Mouse (Mus musculus) splenic B cell, adult 2 months (primary cell): ENCODE data around the gene Sorbs2.

ENCODE experiments used
- DNase-seq: peaks from one replicate; pipeline ENCODE4 v3.0.0-alpha.2; 2011; ENCODE audit warnings: low read depth, low spot score
- H3K27me3 ChIP-seq: 2 replicates; pipeline ENCODE4 v1.6.1; 2012; ENCODE audit warnings: mild to moderate bottlenecking, low read length, moderate library complexity, mixed read lengths; ENCODE audit not compliant: control insufficient read depth, poor library complexity, insufficient read depth, severe bottlenecking
- H3K36me3 ChIP-seq: 2 replicates; pipeline ENCODE4 v1.6.1; 2012; ENCODE audit warnings: mild to moderate bottlenecking, low read length, moderate library complexity, mixed read lengths; ENCODE audit not compliant: control insufficient read depth, poor library complexity, insufficient read depth, severe bottlenecking

Gene Sorbs2

DNA sequence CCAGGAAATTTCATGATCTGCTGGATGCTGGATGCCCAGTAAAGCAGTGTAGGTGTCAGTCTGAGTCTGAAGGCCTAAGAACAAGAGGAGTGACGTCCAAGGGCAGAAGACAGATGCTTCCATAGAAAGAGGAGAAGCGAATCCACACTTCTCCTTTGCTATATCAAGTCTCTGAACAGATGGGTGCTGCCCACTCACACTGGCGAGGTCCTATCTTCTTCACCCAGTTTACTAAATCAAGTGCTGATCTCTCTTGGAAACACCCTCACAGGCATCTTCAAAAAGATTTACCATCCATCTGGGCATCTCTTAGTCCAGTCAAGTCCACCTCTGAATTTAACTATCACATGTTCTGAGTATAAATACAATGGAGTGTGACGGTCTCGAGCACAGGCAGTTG is 86.1 kb downstream of the Sorbs2 start:
- no peaks in the 10 kb centered on the region for H3K27me3 ChIP-seq
- DNase-seq, result no peak
- no peaks in the 10 kb centered on the region for H3K36me3 ChIP-seq

DNA sequence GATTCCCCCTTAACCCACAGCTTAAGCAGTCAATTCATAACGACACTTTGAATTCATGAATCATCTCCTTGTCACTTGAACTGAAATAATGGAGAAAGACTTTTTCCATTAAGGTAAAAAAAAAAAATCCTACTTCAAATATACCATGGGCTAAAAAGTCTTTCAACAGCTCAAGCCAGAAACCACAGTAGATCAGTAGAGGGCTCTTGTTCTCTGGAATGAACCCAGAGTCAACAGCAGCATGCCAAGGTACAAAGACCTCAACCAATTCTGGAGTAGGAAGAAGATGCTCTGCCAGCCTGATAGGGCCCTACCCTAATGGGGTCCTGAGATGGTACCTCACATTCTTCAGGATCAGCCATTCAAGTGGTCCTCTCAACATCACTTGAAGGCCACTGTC is 88.4 kb downstream of the Sorbs2 start:
- Histone ChIP-seq H3K36me3 (no peaks in the 10 kb centered on the region), H3K27me3 (no peaks in the 10 kb centered on the region)
- DNase-seq, result no peak

GRCm38 (mm10) chr8:45596591-45596990 is 89.0 kb downstream of the Sorbs2 start:
- DNase-seq, result no peak
- H3K27me3 ChIP-seq, result no peaks in the 10 kb centered on the region
- H3K36me3 ChIP-seq, result no peaks in the 10 kb centered on the region

DNA sequence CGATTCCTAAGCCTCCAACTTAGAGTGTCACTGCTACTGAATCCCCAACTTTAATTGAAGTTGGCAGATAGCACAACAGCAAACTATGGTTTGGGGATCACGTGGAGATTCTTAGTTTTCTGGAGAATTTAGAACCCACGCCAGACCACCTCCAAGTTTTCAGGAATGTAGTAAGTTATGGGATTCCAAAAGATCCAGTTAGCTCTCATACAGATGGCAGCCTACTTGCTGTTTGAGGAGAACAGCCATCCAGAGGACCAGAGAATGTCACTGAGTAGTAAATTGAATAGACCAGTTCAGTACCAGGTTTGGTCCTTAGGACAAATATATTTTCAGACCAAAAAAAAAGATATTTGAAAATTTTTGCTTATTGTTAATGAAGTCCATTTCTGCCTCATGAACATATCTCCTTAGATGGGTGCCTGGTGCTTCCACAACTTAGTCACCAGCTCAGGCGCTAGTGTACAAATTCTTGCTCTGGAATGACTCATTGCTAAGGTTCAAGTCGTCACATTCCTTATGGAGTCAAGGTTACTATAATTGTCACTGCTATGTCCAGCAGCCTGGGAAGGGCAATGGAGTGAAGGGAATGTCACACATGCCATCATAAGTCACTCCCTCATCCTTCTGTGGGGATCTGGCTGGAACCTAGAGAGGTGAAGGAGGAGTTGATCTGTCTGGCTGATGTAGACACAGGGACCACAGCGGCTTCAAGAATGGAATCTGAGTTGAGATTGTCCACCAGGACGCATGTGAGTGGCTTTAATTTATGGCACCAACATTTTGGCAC is 90.2 kb downstream of the Sorbs2 start:
- no peak for DNase-seq
- Histone ChIP-seq H3K36me3 (no peaks in the 10 kb centered on the region), H3K27me3 (no peaks in the 10 kb centered on the region)

DNA sequence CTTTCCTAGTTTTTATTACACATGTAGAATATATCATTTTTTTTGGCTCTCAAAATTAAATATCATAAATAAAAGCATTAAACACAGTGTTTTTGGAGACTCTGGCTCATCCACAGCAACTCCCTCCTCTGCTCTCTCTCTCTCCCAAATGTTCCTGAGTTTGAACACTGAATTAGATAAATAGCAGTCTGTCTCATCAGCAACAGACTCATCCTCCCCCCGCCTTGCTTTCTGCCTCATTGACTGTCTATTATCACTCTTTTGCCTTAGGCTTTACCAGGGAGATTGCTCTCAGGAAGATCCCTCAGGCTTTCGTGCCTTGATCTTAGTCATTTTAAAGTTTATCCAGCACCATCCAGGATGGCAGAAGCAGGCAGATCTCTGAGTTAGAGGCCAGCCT is 91.3 kb downstream of the Sorbs2 start:
- Histone ChIP-seq H3K27me3 (no peaks in the 10 kb centered on the region), H3K36me3 (no peaks in the 10 kb centered on the region)
- DNase-seq, result no peak

- no peaks in the 10 kb centered on the region for H3K36me3 ChIP-seq
- no peak for DNase-seq
- H3K27me3 ChIP-seq, result no peaks in the 10 kb centered on the region
Observed at GRCm38 (mm10) chr8:45602019-45602418, 94.4 kb downstream of the Sorbs2 start.

DNA sequence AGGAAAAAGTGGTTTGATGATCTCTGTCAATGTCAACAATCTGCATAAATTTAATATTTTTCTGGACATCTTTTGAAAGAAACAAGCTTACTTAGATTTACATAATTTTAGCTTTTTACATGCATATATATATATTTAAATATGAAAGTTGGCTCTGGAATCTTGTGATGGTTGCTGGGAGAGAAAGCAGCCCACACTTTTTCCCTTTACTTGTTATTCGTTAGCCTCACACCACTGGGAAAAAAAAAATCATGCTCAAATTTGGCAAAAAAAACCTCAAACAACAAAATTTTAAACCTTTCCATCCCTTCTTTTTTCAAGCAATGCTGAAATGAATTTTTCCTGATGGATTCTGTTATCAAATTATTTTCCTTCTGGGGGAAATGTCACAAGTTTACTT is 97.8 kb downstream of the Sorbs2 start:
- Histone ChIP-seq H3K27me3 (no peaks in the 10 kb centered on the region), H3K36me3 (no peaks in the 10 kb centered on the region)
- no peak for DNase-seq

DNA sequence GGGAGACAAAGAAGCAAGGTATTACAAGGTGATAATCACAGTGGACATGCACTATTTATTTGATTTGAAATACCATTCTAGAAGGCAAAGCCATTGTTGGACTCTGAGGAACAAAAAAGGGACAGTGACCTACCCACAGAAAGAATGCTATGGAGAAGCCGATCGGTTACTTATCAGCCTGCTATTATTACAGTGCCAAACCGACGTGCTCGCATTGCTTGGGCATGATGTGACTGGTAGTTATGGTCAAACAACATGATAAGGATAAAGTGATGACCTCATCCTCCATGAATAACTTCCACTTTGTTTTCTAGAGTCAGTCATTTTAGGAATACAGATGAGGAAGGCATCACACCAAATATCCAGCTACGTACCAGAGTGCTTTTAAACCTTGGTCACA is 99.4 kb downstream of the Sorbs2 start:
- no peak for DNase-seq
- Histone ChIP-seq H3K27me3 (no peaks in the 10 kb centered on the region), H3K36me3 (no peaks in the 10 kb centered on the region)

- Histone ChIP-seq H3K36me3 (no peaks in the 10 kb centered on the region), H3K27me3 (no peaks in the 10 kb centered on the region)
- DNase-seq, result no peak
Observed at GRCm38 (mm10) chr8:45608413-45608812, 100.8 kb downstream of the Sorbs2 start.

DNA sequence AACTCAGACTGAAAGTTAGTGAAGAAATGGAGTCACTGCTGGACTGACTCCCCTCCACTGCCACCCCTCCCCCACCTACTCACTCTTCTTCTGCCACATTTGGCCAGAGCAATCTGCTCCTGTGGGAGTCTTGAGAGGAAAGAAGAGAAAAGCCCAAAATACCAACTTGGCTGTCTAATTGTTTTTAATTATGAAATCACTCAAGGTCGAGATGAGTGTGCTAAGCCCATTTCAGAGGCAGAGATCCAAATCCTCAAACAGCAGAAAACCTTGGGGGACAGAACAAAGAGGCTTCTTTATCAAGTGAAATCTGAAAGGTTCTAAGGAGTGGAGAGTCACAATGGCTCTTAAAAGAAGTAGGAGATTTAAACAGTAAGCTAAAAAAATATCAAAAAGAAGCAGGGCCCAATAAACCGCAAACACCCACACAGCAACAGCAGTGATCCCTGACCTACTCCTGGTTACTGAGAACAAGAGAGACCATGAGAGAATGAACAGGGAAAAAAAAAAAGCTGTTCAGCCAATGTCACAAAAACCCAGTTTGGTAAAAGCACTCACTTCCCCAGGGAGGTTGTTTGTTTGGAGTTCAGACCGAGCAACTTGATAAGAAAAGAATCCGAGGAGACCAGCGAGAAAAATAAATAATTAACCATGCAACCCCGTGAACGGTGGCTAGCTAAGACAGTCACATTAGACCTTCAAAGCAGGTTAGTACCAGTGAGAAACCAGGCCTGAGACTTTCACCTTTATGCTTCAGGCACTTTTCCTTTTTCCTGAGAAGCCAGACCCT is 103.0 kb downstream of the Sorbs2 start:
- no peak for DNase-seq
- H3K36me3 ChIP-seq, result no peaks in the 10 kb centered on the region
- no peaks in the 10 kb centered on the region for H3K27me3 ChIP-seq

DNA sequence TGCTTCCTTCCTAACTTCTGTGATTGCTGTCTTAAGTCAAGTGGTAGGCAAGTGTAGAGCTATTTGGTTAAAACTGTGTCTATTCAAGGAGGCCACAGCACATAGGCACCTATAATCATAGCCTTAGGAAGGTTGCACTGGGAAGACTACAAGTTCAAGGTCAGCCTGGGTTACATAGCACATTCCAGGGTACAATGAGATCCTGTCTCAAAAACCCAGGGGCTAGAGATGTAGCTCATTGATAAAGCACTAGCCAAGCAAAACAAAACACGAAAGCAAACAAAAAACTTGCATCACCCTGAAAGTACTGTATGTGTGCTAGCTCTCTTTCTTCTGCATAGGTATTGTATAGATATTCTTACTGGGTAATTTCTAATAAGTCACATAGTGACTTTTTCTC is 103.7 kb downstream of the Sorbs2 start:
- no peak for DNase-seq
- H3K36me3 ChIP-seq, result no peaks in the 10 kb centered on the region
- no peaks in the 10 kb centered on the region for H3K27me3 ChIP-seq

DNA sequence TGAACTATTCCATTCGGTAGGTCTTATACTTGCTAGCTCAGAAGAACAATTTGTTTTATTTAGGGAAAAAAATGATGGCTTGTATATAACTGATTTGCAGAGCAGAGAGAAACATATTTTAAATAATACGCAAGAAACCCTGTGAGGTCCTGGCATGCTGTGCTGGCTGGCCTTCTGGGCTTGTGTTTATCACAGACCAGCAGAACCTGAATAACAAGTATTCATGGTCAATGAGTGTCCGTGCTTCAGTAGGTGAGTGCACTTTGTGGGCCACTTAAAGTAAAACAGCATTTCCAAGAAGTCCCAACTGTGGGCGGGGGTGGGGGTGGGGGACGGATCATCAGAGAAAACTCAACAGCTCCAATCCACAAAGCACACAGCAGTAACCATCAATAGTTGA is 107.0 kb downstream of the Sorbs2 start:
- no peaks in the 10 kb centered on the region for H3K36me3 ChIP-seq
- DNase-seq, result no peak
- no peaks in the 10 kb centered on the region for H3K27me3 ChIP-seq

GRCm38 (mm10) chr8:45615050-45615449 is 107.5 kb downstream of the Sorbs2 start:
- Histone ChIP-seq H3K36me3 (no peaks in the 10 kb centered on the region), H3K27me3 (no peaks in the 10 kb centered on the region)
- no peak for DNase-seq

DNA sequence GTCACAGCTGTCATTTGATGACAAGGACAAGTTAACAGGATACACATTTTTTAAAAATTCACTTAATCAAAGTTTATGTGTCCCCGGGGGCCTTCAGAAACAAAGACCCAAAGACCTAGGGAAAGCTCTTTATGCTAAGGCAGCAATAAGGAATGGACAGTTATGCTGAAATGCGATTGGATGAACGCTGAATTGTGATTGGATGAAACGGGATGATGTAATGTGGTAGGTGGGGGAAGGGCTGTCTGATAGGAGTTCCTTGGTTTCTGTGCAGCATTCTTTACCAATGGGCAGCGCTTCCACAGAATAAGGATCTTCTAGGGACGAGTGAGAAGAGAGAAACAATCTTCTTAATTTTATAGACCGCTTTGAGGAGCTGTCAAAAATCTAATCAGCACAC is 108.0 kb downstream of the Sorbs2 start:
- no peaks in the 10 kb centered on the region for H3K27me3 ChIP-seq
- no peaks in the 10 kb centered on the region for H3K36me3 ChIP-seq

DNA sequence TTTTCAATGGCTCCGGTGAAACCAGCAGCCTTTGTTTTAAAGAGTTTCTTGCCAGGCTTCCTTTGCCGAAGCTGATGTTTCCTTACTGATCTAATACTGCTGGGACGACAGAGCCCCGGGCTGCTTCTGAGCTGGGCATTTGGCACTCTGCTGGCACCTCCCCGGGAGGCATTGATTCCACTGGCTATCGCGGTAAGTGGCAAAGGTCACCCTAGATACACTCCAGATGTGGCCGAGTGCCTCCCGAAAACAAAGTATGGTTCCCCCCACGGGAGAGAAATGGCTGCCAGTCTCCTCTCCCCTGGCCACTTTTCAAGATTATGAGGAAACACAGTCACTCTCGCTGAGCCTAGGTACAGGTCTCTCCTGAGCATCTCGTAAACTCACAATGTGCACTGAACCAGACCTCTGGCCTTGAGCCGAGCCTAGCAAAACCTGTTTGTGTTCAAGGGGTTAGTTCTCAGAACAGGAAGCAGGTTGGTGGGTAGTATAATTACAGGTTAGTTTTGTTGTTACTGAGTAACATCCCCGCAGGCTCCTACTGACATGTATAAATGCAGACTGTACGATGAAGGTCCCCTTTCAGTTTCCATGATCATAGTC is 114.1 kb downstream of the Sorbs2 start:
- Histone ChIP-seq H3K27me3 (no peaks in the 10 kb centered on the region), H3K36me3 (no peaks in the 10 kb centered on the region)
- no peak for DNase-seq

More for the DNA sequence above, 108.0 kb downstream of the Sorbs2 start:
- DNase-seq, result no peak
